ENCODE assay signal across 31 mouse cellular contexts in the genomic region with DNA sequence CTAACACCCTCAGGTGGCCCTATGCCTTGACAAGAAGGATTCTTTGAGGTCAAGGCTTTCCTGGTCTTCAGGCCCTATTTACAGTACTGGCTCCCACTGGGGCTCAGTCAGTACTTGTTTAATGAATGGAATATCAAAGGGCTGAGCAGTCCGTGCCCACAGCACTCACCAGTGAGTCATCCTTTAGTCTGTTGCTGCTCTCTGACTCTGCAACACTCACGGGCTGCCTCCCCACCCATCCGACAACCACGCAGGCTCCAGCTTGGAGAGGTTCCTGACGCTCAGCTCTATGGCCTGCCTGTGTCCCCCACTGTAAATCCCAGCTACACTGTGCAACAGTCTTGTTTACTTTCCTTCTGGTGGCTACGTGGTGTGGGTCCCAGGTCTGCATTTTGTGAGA. TPM values are rescaled to one million over a fixed set of nuclear protein-coding genes. Genes with fewer than 3 reads are reported as not detected.
DNase-seq lines count a peak whose midpoint lies in the region; ATAC-seq and TF ChIP-seq lines count a peak whose summit lies in the region.
"Had no signal": no experiment of that assay in that cellular context is flagged by ENCODE, and none has a peak within 500 bp of the region (broad histone marks: within the 10 kb centered on the region; RNA-seq: fewer than 3 reads in every experiment).

No protein-coding gene starts in this region.

- no peak overlapping the region for H3K4me3 ChIP-seq in lung, postnatal 0 days (ENCODE audit: low read depth, low read length)
- H3K4me3 ChIP-seq in stomach, embryonic 16.5 days (replicated peaks; ENCODE audit: low read length): no peak overlapping the region
- no peak overlapping the region for H3K4me3 ChIP-seq in kidney, embryonic 15.5 days (replicated peaks)
- H3K4me3 ChIP-seq: embryonic facial prominence, embryonic 15.5 days; gastrocnemius, adult 2 months; heart, embryonic 13.5 days; limb, embryonic 10.5 days; limb, embryonic 15.5 days; liver, embryonic 13.5 days; midbrain, embryonic 10.5 days; neural tube, embryonic 12.5 days had no signal

- DNase-seq in lung, postnatal 0 days (ENCODE audit: low spot score): peak; percentile 28
- no peak for DNase-seq in lung, postnatal 14 days
- DNase-seq in Patski (ENCODE audit: low read depth, low spot score): no peak
- DNase-seq in adrenal gland, postnatal 25 days: peak; percentile 45
- DNase-seq in gastrocnemius, postnatal 36 days: no peak
- DNase-seq in layer of hippocampus, adult 9-11 months: no peak
- DNase-seq: cerebellum, adult 2 months; cerebellum, postnatal 14 days; gastrocnemius, adult 2 months; heart, postnatal 10 days; kidney, adult 18-20 months; liver, embryonic 13.5 days; lung, adult 2 months; right cerebral cortex, adult 18-20 months had no signal

- TF ChIP-seq EP300 in lung, postnatal 0 days (IDR thresholded peaks at IDR 0.05): no peak

- no peak overlapping the region for H3K9ac ChIP-seq in lung, postnatal 0 days (replicated peaks; ENCODE audit: low read depth)
- H3K9ac ChIP-seq in stomach, embryonic 16.5 days (ENCODE audit: low read length): peak overlapping the region; percentile 20; the same call in 1 of the 2 replicates
- H3K9ac ChIP-seq in kidney, embryonic 15.5 days: no peak overlapping the region
- H3K9ac ChIP-seq: embryonic facial prominence, embryonic 15.5 days; heart, embryonic 13.5 days; hindbrain, embryonic 14.5 days; limb, embryonic 15.5 days; liver, embryonic 13.5 days; neural tube, embryonic 12.5 days had no signal

- H3K36me3 ChIP-seq in lung, postnatal 0 days (ENCODE audit: insufficient read depth, low read length): no peaks in the 10 kb centered on the region
- no peaks in the 10 kb centered on the region for H3K36me3 ChIP-seq in stomach, embryonic 16.5 days (ENCODE audit: control insufficient read depth, insufficient read depth, low read length)
- H3K36me3 ChIP-seq in kidney, embryonic 15.5 days: no peaks in the 10 kb centered on the region
- H3K36me3 ChIP-seq: embryonic facial prominence, embryonic 15.5 days; heart, embryonic 13.5 days; limb, embryonic 10.5 days; limb, embryonic 15.5 days; liver, embryonic 13.5 days; midbrain, embryonic 10.5 days; neural tube, embryonic 12.5 days had no signal

- no peak overlapping the region for H3K4me2 ChIP-seq in lung, postnatal 0 days (replicated peaks; ENCODE audit: low read depth, low read length)
- H3K4me2 ChIP-seq in stomach, embryonic 16.5 days (ENCODE audit: low read depth, low read length): no peak overlapping the region
- no peak overlapping the region for H3K4me2 ChIP-seq in kidney, embryonic 15.5 days
- H3K4me2 ChIP-seq: embryonic facial prominence, embryonic 15.5 days; heart, embryonic 13.5 days; hindbrain, embryonic 14.5 days; limb, embryonic 15.5 days; liver, embryonic 13.5 days; neural tube, embryonic 12.5 days had no signal

- H3K9me3 ChIP-seq in lung, postnatal 0 days (ENCODE audit: low read length): no peaks in the 10 kb centered on the region
- no peaks in the 10 kb centered on the region for H3K9me3 ChIP-seq in stomach, embryonic 16.5 days (replicated peaks; ENCODE audit: control insufficient read depth, low read length)
- H3K9me3 ChIP-seq in kidney, embryonic 15.5 days (replicated peaks): no peaks in the 10 kb centered on the region
- H3K9me3 ChIP-seq: embryonic facial prominence, embryonic 15.5 days; heart, embryonic 13.5 days; limb, embryonic 10.5 days; limb, embryonic 15.5 days; liver, embryonic 13.5 days; midbrain, embryonic 10.5 days; neural tube, embryonic 12.5 days had no signal

- in situ Hi-C loops in Patski (cut with MboI; ENCODE audit: low pct_unique_long_range_greater_than_20kb): loop anchor here (25.0 kb wide), 1 partner anchor 742 kb away; no protein-coding TSS in a partner anchor

- 0 out of 2 replicates have a peak, but pooled peaks cover 6% of the 10 kb centered on the region for H3K4me1 ChIP-seq in lung, postnatal 0 days (ENCODE audit: insufficient read depth, low read depth, low read length)
- peaks cover 2% of the 10 kb centered on the region; the same call in 1 of the 2 replicates for H3K4me1 ChIP-seq in stomach, embryonic 16.5 days (ENCODE audit: control insufficient read depth, insufficient read depth, low read length)
- H3K4me1 ChIP-seq in kidney, embryonic 15.5 days: peaks cover 16% of the 10 kb centered on the region
- H3K4me1 ChIP-seq: heart, embryonic 13.5 days; liver, embryonic 13.5 days; neural tube, embryonic 12.5 days had no signal

- intact Hi-C loops in gastrocnemius, postnatal 36 days (cut with DNase I): no loop called here

- no peak for ATAC-seq in lung, postnatal 0 days
- peak; percentile 38 for ATAC-seq in Patski
- no peak for ATAC-seq in stomach, embryonic 16.5 days (ENCODE audit: insufficient read depth, low FRiP score)
- ATAC-seq in kidney, embryonic 15.5 days (replicated peaks; ENCODE audit: low FRiP score): no peak
- ATAC-seq: forebrain, embryonic 14.5 days; midbrain, embryonic 16.5 days had no signal

- POLR2A ChIA-PET in Patski (lab: Charles Lee): no interaction called here

- H3K27ac ChIP-seq in lung, postnatal 0 days (ENCODE audit: low read length): no peak overlapping the region
- H3K27ac ChIP-seq in stomach, embryonic 16.5 days (ENCODE audit: low read length): peak overlapping the region; percentile 58
- H3K27ac ChIP-seq in kidney, embryonic 15.5 days: no peak overlapping the region
- H3K27ac ChIP-seq: embryonic facial prominence, embryonic 15.5 days; gastrocnemius, adult 2 months; heart, embryonic 13.5 days; hindbrain, embryonic 14.5 days; limb, embryonic 10.5 days; limb, embryonic 15.5 days; liver, embryonic 13.5 days; midbrain, embryonic 10.5 days; neural tube, embryonic 12.5 days had no signal

- CTCF ChIA-PET in Patski (lab: Charles Lee): no interaction called here

- TF ChIP-seq CTCF in lung, postnatal 0 days (IDR thresholded peaks at IDR 0.05): no peak
- TF ChIP-seq CTCF in Patski (IDR thresholded peaks at IDR 0.05): no peak

- WGBS in lung, postnatal 0 days: 56% methylated on average over 6 of the region's 6 CpGs
- WGBS in stomach, embryonic 16.5 days: 51% methylated on average over 6 of the region's 6 CpGs
- 73% methylated on average over 6 of the region's 6 CpGs for WGBS in kidney, embryonic 15.5 days

- no peaks in the 10 kb centered on the region for H3K27me3 ChIP-seq in lung, postnatal 0 days (replicated peaks; ENCODE audit: insufficient read depth, low read length)
- no peaks in the 10 kb centered on the region for H3K27me3 ChIP-seq in Patski
- H3K27me3 ChIP-seq in stomach, embryonic 16.5 days (ENCODE audit: control insufficient read depth, insufficient read depth, low read length): no peaks in the 10 kb centered on the region
- no peaks in the 10 kb centered on the region for H3K27me3 ChIP-seq in kidney, embryonic 15.5 days
- H3K27me3 ChIP-seq: embryonic facial prominence, embryonic 15.5 days; heart, embryonic 13.5 days; limb, embryonic 15.5 days; liver, embryonic 13.5 days; neural tube, embryonic 12.5 days had no signal

RNA-seq across cellular contexts. Expression of gene Gm32742, which starts 5.0 kb away (rescaled TPM):
- polyA plus RNA-seq in lung, postnatal 0 days (2015; fragmentation: Nextera tagmentation; extraction: Ambion mirVana): 0.11 TPM in 2 replicates
- polyA plus RNA-seq in Patski (2021): under 0.01 TPM
- not detected in 2 replicates for total RNA-seq in adrenal gland, postnatal 25 days (2021)
- 0.06 and 0.10 TPM in 2 replicates for polyA plus RNA-seq in stomach, embryonic 16.5 days (2015; fragmentation: Nextera tagmentation; extraction: Ambion mirVana)
- not detected for total RNA-seq in gastrocnemius, postnatal 36 days (2021)
- polyA plus RNA-seq in kidney, embryonic 15.5 days (2015; fragmentation: Nextera tagmentation; extraction: Ambion mirVana): 0.01 and 0.03 TPM in 2 replicates
- total RNA-seq: gastrocnemius, adult 2 months; gastrocnemius, postnatal 4 days; heart, adult 8-10 months; heart, postnatal 10 days; left cerebral cortex, postnatal 10 days had no signal
- polyA plus RNA-seq: forebrain, embryonic 14.5 days; frontal cortex, adult 2 months; hindbrain, embryonic 14.5 days; limb, embryonic 10.5 days; limb, embryonic 15.5 days; liver, embryonic 13.5 days; midbrain, embryonic 10.5 days had no signal

RNA-seq across cellular contexts. Expression of gene Pou2af1, which starts 43.2 kb away (rescaled TPM):
- 0.29 and 0.45 TPM in 2 replicates for polyA plus RNA-seq in lung, postnatal 0 days (2015; fragmentation: Nextera tagmentation; extraction: Ambion mirVana)
- not detected for polyA plus RNA-seq in Patski (2021)
- 0.18 TPM in 1 of 2 replicates, not detected in the other for total RNA-seq in adrenal gland, postnatal 25 days (2021)
- polyA plus RNA-seq in stomach, embryonic 16.5 days (2015; fragmentation: Nextera tagmentation; extraction: Ambion mirVana): 0.60 and 0.66 TPM in 2 replicates
- total RNA-seq in gastrocnemius, postnatal 36 days (2021): under 1 TPM in 1 of 2 experiments, not detected in 1; 0.18 TPM
- polyA plus RNA-seq in kidney, embryonic 15.5 days (2015; fragmentation: Nextera tagmentation; extraction: Ambion mirVana): 0.08 TPM in 1 of 2 replicates, not detected in the other
- total RNA-seq: gastrocnemius, adult 2 months; left cerebral cortex, postnatal 10 days; megakaryocyte progenitor cell, adult 5-6 weeks had no signal
- polyA plus RNA-seq: heart, embryonic 13.5 days; hindbrain, embryonic 14.5 days; kidney, embryonic 16.5 days; limb, embryonic 10.5 days; midbrain, embryonic 10.5 days; neural tube, embryonic 12.5 days had no signal

Comparison
In these comparisons a context has a peak if more than half of its experiments do, and no peak if none do; other contexts are left out.
1. DNase-seq: peak in lung, postnatal 0 days (single experiment) and adrenal gland, postnatal 25 days (single experiment); none in lung, postnatal 14 days (single experiment), Patski (single experiment), gastrocnemius, postnatal 36 days (0 of 2) and layer of hippocampus, adult 9-11 months (single experiment).